Mouse (Mus musculus): Measurements from ENCODE around the gene Antxr2. TPM values are rescaled to one million over a fixed set of nuclear protein-coding genes. Genes with fewer than 3 reads are reported as not detected.

Antxr2 gene
- total RNA-seq, 1 experiment from 2014 or later = 23.9 TPM

DNA sequence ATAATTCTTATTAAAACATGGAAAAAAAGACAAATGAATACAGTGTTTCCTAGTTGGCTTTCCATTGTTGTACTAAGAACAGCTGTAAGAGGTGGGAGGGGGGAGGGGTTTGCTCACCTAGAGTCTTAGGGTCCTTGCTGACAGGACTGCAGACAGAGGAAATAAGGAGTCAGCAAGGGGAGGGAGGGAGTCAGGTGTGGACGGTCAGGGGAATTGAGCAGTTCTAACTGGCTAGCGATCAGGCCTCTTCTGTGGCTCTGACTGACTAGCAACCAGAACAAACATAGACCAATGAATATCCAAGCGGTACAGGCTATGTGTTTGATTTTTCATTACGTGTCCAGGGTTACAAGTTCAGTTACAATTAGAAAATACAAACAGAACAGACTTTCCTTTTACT lies 35.0 kb downstream of the Antxr2 start:
- no peak for DNase-seq

GRCm38 (mm10) chr5:97986656-97987294 lies 44.1 kb downstream of the Antxr2 start:
- DNase-seq = no peak

DNA sequence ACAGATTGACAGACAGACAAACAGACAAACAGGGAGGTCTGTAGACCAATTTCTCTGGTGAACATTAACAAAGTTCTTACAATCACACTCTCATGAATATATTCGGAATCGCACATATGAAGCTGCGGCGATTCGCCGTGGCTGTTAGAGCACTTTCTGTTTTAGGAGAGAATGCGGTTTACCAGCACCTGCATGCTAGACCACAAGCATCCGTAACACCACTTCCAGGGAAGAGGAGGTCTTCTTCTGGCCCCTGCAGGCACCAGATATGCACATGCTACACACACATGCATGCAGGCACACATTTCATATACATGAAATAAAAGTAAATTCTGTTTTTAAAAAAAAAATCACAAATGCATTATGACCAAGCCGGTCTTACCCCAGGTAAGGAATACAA lies 47.5 kb downstream of the Antxr2 start:
- no peak for DNase-seq

DNA sequence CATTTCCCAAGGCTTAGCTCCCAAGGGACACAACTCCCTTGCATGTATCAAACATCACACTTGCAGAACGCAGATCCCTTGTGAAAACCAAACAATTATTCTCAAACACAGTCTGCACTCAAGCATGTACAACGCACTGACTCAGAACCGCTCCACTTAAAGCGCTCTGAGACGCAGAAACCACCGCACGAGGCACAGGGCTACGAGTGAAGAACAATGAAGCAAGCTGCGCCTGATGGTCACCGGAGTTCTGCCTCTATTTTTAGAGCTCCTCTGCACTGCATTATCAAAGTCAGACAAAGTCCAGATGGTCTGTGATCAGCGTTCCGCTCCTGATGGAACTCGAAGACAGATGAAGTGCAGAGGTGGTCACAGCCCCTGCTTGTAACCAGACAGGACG lies 50.4 kb downstream of the Antxr2 start:
- no peak for DNase-seq

GRCm38 (mm10) chr5:97973293-97973692 lies 57.5 kb downstream of the Antxr2 start:
- no peak for DNase-seq

DNA sequence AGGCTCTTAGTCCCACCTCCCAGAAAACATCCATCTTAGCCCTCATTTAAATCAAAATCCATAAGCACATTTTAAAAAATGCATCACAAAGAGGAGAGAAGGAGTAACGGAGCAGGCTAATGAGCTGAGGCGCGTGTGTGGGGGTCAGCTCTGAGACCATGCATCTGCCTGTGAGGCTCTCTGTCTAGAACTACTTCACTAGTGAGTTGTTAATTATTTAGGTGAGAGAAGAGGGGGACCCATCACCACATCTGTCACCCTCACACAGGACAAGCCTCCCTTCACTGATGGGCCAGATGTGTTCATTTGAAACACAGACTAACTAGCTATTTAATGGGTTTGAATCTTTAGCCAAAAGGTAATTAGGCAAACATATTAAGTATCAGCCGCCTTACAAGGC lies 58.8 kb downstream of the Antxr2 start:
- DNase-seq = no peak

GRCm38 (mm10) chr5:97971236-97971635 lies 59.6 kb downstream of the Antxr2 start:
- DNase-seq = no peak

DNA sequence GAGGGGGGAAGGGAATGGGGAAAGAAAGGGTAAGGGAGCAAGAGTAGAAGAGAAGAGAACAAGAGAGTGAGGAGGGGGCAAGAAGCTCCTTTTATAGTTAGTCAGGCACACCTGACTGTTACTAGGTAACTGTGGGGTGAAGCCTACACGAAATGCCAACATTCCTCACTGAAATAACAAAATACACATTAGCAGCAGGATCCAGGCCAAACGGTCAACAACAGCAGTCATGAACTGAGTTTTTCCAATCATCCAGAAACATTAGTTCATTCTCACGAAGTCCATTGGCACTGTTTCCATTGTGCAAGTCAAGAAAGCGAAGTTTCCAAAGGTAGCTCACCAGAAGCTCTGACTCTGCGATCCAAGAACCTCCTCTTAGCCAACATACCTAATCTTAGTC lies 63.8 kb downstream of the Antxr2 start:
- no peak for DNase-seq

- DNase-seq = no peak
These were observed 64.7 kb downstream of the Antxr2 start for GRCm38 (mm10) chr5:97966101-97966500.

GRCm38 (mm10) chr5:97964444-97964843 lies 66.4 kb downstream of the Antxr2 start:
- DNase-seq = no peak

DNA sequence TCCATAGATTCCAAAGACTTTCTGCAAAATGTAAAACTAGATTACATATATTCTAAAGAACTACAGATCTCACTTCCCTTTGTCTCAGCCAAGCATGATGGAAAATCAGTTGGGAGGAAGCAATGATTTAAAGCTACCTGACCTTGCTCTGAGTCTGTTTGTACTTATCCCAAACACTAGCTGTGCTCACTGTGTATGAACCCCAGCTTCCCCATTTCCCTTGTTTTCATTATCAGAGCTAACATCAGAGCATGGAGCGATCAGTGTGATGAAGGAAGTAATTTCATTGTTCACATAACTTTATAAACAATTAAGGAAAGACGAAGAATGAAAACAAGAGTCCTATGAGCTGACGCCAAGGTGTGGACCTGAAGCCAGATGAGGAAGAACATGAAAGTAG lies 68.3 kb downstream of the Antxr2 start:
- DNase-seq = no peak

- no peak for DNase-seq
These were observed 69.1 kb downstream of the Antxr2 start for GRCm38 (mm10) chr5:97961786-97962185.

GRCm38 (mm10) chr5:97959651-97960050 lies 71.2 kb downstream of the Antxr2 start:
- no peak for DNase-seq

DNA sequence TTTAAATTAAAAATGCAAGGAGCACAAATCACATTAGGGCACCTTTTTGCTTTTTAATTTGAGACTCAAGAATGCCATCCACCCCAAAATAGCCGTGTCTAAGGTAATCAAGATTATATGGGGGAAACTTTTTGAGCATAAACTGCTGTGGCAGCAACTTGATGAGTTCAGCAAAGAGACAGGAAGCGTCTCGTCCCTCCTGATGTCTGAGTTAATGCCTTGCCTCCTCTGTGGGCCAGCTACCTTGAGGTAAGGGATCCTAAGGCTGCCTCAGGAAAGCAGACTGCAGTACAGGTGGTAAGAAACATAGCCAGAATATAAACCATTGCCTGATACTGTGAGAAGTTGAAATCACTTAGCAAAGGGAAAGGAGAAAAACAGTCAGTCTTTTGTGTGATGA lies 71.8 kb downstream of the Antxr2 start:
- DNase-seq = no peak

GRCm38 (mm10) chr5:97957501-97957900 lies 73.3 kb downstream of the Antxr2 start:
- no peak for DNase-seq

- DNase-seq = no peak
These were observed 76.6 kb downstream of the Antxr2 start for GRCm38 (mm10) chr5:97954193-97954772.

GRCm38 (mm10) chr5:97953241-97953920 lies 77.5 kb downstream of the Antxr2 start:
- DNase-seq = no peak

GRCm38 (mm10) chr5:97947261-97947660 lies 83.6 kb downstream of the Antxr2 start:
- peak; percentile 7 for DNase-seq

DNA sequence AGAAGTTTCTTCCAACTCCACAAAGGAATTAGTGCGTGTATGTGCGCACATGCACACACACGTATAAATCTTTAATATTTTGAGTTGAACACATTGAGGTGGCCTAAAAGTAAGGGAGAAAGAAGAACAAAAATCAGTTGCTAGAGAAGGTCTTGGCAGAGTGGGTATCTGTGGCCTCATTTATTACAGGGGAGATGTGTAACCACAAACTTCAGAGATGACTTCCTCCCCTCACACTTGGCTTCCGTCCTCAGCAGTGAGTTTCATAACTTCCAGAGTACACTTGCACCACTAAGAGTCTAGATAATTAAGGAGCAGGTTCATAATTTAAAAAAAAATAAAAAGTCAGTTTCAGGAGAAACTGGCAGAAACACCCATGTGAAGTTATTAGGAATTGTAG lies 84.6 kb downstream of the Antxr2 start:
- DNase-seq = no peak

GRCm38 (mm10) chr5:97935140-97936129 lies 95.4 kb downstream of the Antxr2 start:
- peak; percentile 51 for DNase-seq

GRCm38 (mm10) chr5:97917654-97918053 lies 113.2 kb downstream of the Antxr2 start:
- no peak for DNase-seq

DNA sequence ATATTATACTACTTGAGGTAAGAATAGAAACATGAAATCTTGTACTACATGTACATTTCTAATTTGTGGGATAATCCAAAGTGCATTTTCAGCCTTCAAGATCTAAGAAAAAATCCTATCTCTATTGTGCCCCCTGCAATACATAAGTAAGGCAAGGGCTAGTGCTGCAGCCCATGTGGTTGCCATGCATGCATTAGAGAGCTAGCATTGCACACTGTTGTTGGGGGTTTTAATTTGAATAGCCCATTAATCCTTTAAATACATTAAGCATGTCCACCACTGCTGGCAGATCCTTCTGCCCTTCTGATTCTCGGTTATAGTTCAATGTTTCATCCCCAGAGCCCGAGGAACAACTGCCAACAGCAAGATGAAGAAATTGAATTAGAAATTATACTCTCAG lies 116.0 kb downstream of the Antxr2 start:
- DNase-seq = peak; percentile 27

DNA sequence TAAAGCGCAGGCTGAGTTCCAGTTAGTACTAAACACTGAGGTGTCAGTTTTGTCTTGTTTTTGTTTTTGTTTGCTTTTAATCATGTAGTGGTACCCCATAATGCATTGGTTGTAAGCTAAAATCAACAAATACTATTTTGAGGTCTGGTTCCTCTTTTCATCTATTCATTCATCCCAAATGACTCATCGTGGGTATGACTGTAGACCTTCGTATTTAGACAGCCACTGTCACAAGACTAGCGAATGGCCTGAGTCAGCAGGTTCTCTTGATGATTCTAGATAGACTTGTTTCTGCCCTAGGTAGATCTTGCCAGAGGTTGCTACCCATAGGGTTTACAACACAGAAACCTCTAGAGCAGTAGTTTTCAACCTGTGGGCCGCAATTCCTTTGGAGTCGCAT lies 116.9 kb downstream of the Antxr2 start:
- no peak for DNase-seq

All from adrenal gland, postnatal 14 days (tissue).